Comparison of ENCODE assay signal across 16 mouse cellular contexts in genomic region chr2:158670571-158670970, GRCm38 (mm10). TPM values are rescaled to one million over a fixed set of nuclear protein-coding genes. Genes with fewer than 3 reads are reported as not detected.
A peak's percentile ranks its signal among the peaks of the same experiment; 100 is the strongest.
DNase-seq lines count a peak whose midpoint lies in the region; ATAC-seq and TF ChIP-seq lines count a peak whose summit lies in the region.
"Had no signal": no experiment of that assay in that cellular context is flagged by ENCODE, and none has a peak within 500 bp of the region (broad histone marks: within the 10 kb centered on the region; RNA-seq: fewer than 3 reads in every experiment).

No protein-coding gene starts in this region.

- TF ChIP-seq EP300 in CH12.LX (IDR thresholded peaks at IDR 0.05; ENCODE audit: low read length) = no peak

- peak overlapping the region; percentile 83; the same call in 1 of the 2 replicates for H3K27ac ChIP-seq in CH12.LX (ENCODE audit: insufficient read depth, low read depth)
- H3K27ac ChIP-seq in forebrain, embryonic 11.5 days (ENCODE audit: low read depth, low read length) = no peak overlapping the region
- H3K27ac ChIP-seq: embryonic facial prominence, embryonic 12.5 days; forebrain, embryonic 15.5 days; heart, embryonic 15.5 days; intestine, embryonic 15.5 days; neural tube, embryonic 13.5 days had no signal

- whole genome bisulfite sequencing in lung, adult 2 months = 53% methylated on average over 10 of the region's 10 CpGs
- WGBS in forebrain, embryonic 11.5 days = 33% methylated on average over 10 of the region's 10 CpGs

- peaks cover 5 to 60% of the 10 kb centered on the region in 2 experiments for H3K36me3 ChIP-seq in CH12.LX (replicated peaks in 1 of 2; ENCODE audit: control insufficient read depth in 1 of 2, insufficient read depth in 1 of 2, low read length in 1 of 2)
- H3K36me3 ChIP-seq in forebrain, embryonic 11.5 days (ENCODE audit: control insufficient read depth, insufficient read depth, low read length) = no peaks in the 10 kb centered on the region
- H3K36me3 ChIP-seq: embryonic facial prominence, embryonic 12.5 days; forebrain, embryonic 15.5 days; heart, embryonic 15.5 days; intestine, embryonic 15.5 days; neural tube, embryonic 13.5 days had no signal

- no peak for TF ChIP-seq RAD21 in CH12.LX (IDR thresholded peaks at IDR 0.05; ENCODE audit: low read depth, low read length)

- in situ Hi-C loops in CH12.LX (cut with MboI; ENCODE audit: low pct_ligation_motif_present, low pct_unique_long_range_greater_than_20kb, low sequenced_read_pairs) = no loop called here

- peak overlapping the region; percentile 87 for H3K4me2 ChIP-seq in CH12.LX (ENCODE audit: insufficient read depth, low read depth, poor library complexity, severe bottlenecking)
- H3K4me2 ChIP-seq in forebrain, embryonic 11.5 days (ENCODE audit: low read depth, low read length, severe bottlenecking) = no peak overlapping the region
- H3K4me2 ChIP-seq: embryonic facial prominence, embryonic 12.5 days; forebrain, embryonic 15.5 days; intestine, embryonic 15.5 days; neural tube, embryonic 13.5 days had no signal

- no peak for DNase-seq in lung, adult 2 months
- no peak for DNase-seq in lung, postnatal 14 days
- DNase-seq in CH12.LX (ENCODE audit: extremely low read depth) = no peak
- DNase-seq in embryo, embryonic 10.5 days (ENCODE audit: low spot score) = peak; percentile 65
- DNase-seq in kidney, postnatal 10 days = peak; percentile 59
- no peak for DNase-seq in adrenal gland, adult (ENCODE audit: inconsistent age in 2 of 2, low spot score in 1 of 2)
- no peak for DNase-seq in forebrain, embryonic 11.5 days (ENCODE audit: low spot score)
- DNase-seq: adrenal gland, postnatal 36 days; cerebellum, adult 11 months; gastrocnemius, postnatal 36 days; liver had no signal

- no peak for TF ChIP-seq CTCF in lung, adult 2 months (IDR thresholded peaks at IDR 0.05; ENCODE audit: insufficient read depth, low read length)
- no peak for TF ChIP-seq CTCF in CH12.LX (conservative IDR thresholded peaks at IDR 0.05 in 1 of 2, IDR thresholded peaks at IDR 0.05 in 1 of 2; ENCODE audit: low read depth in 2 of 2, low read length in 2 of 2)

- ATAC-seq in forebrain, embryonic 11.5 days (replicated peaks; ENCODE audit: low FRiP score) = no peak
- ATAC-seq: forebrain, embryonic 15.5 days; intestine, embryonic 15.5 days had no signal

- no peaks in the 10 kb centered on the region for H3K27me3 ChIP-seq in CH12.LX (replicated peaks)
- peaks cover 26% of the 10 kb centered on the region for H3K27me3 ChIP-seq in forebrain, embryonic 11.5 days (ENCODE audit: control insufficient read depth, insufficient read depth, low read length)

- dilution Hi-C loops in CH12.LX (cut with MboI; ENCODE audit: extremely low pct_ligation_motif_present, extremely low pct_unique_long_range_greater_than_20kb, low sequenced_read_pairs) = no loop called here

- H3K9ac ChIP-seq in CH12.LX (ENCODE audit: insufficient read depth, low read depth) = no peak overlapping the region; the same call in 1 of the 2 replicates
- no peak overlapping the region for H3K9ac ChIP-seq in forebrain, embryonic 11.5 days (ENCODE audit: low read length)
- H3K9ac ChIP-seq: embryonic facial prominence, embryonic 12.5 days; forebrain, embryonic 15.5 days; heart, embryonic 15.5 days; intestine, embryonic 15.5 days; neural tube, embryonic 13.5 days had no signal

- peaks cover 31% of the 10 kb centered on the region for H3K4me1 ChIP-seq in lung, adult 2 months (ENCODE audit: control insufficient read depth, insufficient read depth, low read length)
- H3K4me1 ChIP-seq in CH12.LX (ENCODE audit: control insufficient read depth in 1 of 2, insufficient read depth in 2 of 2) = peaks cover 24 to 63% of the 10 kb centered on the region in 2 experiments
- peaks cover 15% of the 10 kb centered on the region for H3K4me1 ChIP-seq in forebrain, embryonic 11.5 days (replicated peaks; ENCODE audit: control insufficient read depth, insufficient read depth, low read length)

- H3K79me2 ChIP-seq in CH12.LX (replicated peaks; ENCODE audit: control insufficient read depth, extremely low read depth, insufficient read depth, poor library complexity, severe bottlenecking) = peaks cover 85% of the 10 kb centered on the region

- H3K4me3 ChIP-seq in lung, adult 2 months (replicated peaks; ENCODE audit: extremely low read depth, low read depth, low read length) = peak overlapping the region; percentile 2
- H3K4me3 ChIP-seq in CH12.LX (replicated peaks in 1 of 3; ENCODE audit: low read depth in 2 of 3, low read length in 2 of 3, poor library complexity in 1 of 3) = peak overlapping the region; percentile 85 to 97 (median 96)
- no peak overlapping the region for H3K4me3 ChIP-seq in forebrain, embryonic 11.5 days (ENCODE audit: low read depth, low read length)
- H3K4me3 ChIP-seq: embryonic facial prominence, embryonic 12.5 days; forebrain, embryonic 15.5 days; heart, embryonic 15.5 days; intestine, embryonic 15.5 days; neural tube, embryonic 13.5 days had no signal

- H3K9me3 ChIP-seq in CH12.LX (replicated peaks; ENCODE audit: low read length) = peaks cover 8% of the 10 kb centered on the region
- H3K9me3 ChIP-seq in forebrain, embryonic 11.5 days (ENCODE audit: control insufficient read depth, low read length) = no peaks in the 10 kb centered on the region
- H3K9me3 ChIP-seq: embryonic facial prominence, embryonic 12.5 days; forebrain, embryonic 15.5 days; heart, embryonic 15.5 days; intestine, embryonic 15.5 days; neural tube, embryonic 13.5 days had no signal

- TF ChIP-seq POLR2A in lung, adult 2 months (IDR thresholded peaks at IDR 0.05; ENCODE audit: borderline replicate concordance, extremely low read depth, low read depth, low read length) = no peak
- TF ChIP-seq POLR2A in CH12.LX (IDR thresholded peaks at IDR 0.05; ENCODE audit: low read depth, low read length) = no peak

TF ChIP-seq in CH12.LX, 34 proteins besides CTCF, POLR2A, EP300 and RAD21:
- TF ChIP-seq CHD2 (IDR thresholded peaks at IDR 0.05; ENCODE audit: low read length) = no peak
- TF ChIP-seq SMC3 (IDR thresholded peaks at IDR 0.05; ENCODE audit: low read depth, low read length) = no peak
- no peak for TF ChIP-seq MYC (IDR thresholded peaks at IDR 0.05; ENCODE audit: low read depth, low read length)
- TF ChIP-seq TCF12 (IDR thresholded peaks at IDR 0.05; ENCODE audit: low read depth, low read length) = 0 out of 2 replicates have a peak, but pooled peaks have one; percentile 7
- no peak; the same call in 1 of the 2 replicates for TF ChIP-seq MXI1 (IDR thresholded peaks at IDR 0.05; ENCODE audit: low read depth, low read length)
- no peak for TF ChIP-seq ZNF384 (IDR thresholded peaks at IDR 0.05; ENCODE audit: low read depth, low read length)
- no peak for TF ChIP-seq MAX (IDR thresholded peaks at IDR 0.05; ENCODE audit: low read length)
- TF ChIP-seq MAFK (IDR thresholded peaks at IDR 0.05; ENCODE audit: insufficient replicate concordance, low read length) = no peak
- TF ChIP-seq PAX5 (IDR thresholded peaks at IDR 0.05; ENCODE audit: low read length) = no peak
- TF ChIP-seq USF1 (IDR thresholded peaks at IDR 0.05; ENCODE audit: low read depth, low read length) = no peak
- no peak for TF ChIP-seq ZC3H11A (IDR thresholded peaks at IDR 0.05; ENCODE audit: low read depth, low read length)
- no peak for TF ChIP-seq KAT2A (IDR thresholded peaks at IDR 0.05; ENCODE audit: insufficient replicate concordance, low read length)
- no peak for TF ChIP-seq USF2 (conservative IDR thresholded peaks at IDR 0.05; ENCODE audit: low read depth, low read length)
- TF ChIP-seq UBTF (IDR thresholded peaks at IDR 0.05; ENCODE audit: low read depth, low read length) = 0 out of 2 replicates have a peak, but pooled peaks have one; percentile 19
- TF ChIP-seq JUN (IDR thresholded peaks at IDR 0.05; ENCODE audit: insufficient read depth, low read depth, low read length) = no peak
- no peak for TF ChIP-seq JUND (conservative IDR thresholded peaks at IDR 0.05; ENCODE audit: low read depth, low read length)
- TF ChIP-seq POLR2AphosphoS2 (IDR thresholded peaks at IDR 0.05; ENCODE audit: low read depth, low read length) = 0 out of 2 replicates have a peak, but pooled peaks have one; percentile 7

RNA-seq across cellular contexts. Expression of gene Ppp1r16b, which starts 5.4 kb away (rescaled TPM):
- polyA plus RNA-seq in lung, adult 2 months (2012; rRNA removed) = 31.6 and 43.5 TPM in 2 replicates
- total RNA-seq in CH12.LX (2012; rRNA removed) (49.3 and 52.0 TPM in 2 replicates), CH12.LX (2014; rRNA removed) (28.9 and 37.7 TPM in 2 replicates)
- polyA plus RNA-seq in CH12.LX (2012; ENCODE audit: insufficient read length, low read depth) = 49.4 and 55.7 TPM in 2 replicates
- 2.8 TPM in 2 replicates for polyA plus RNA-seq in forebrain, embryonic 11.5 days (2014; fragmentation: Nextera tagmentation; extraction: Ambion mirVana)

RNA-seq across cellular contexts. Expression of gene Actr5, which starts 45.9 kb away (rescaled TPM):
- polyA plus RNA-seq in lung, adult 2 months (2012; rRNA removed) = 8.1 and 9.0 TPM in 2 replicates
- total RNA-seq in CH12.LX (2012; rRNA removed) (20.3 and 24.0 TPM in 2 replicates), CH12.LX (2014; rRNA removed) (13.9 and 14.4 TPM in 2 replicates)
- polyA plus RNA-seq in CH12.LX (2012; ENCODE audit: insufficient read length, low read depth) = 14.6 and 19.8 TPM in 2 replicates
- polyA plus RNA-seq in forebrain, embryonic 11.5 days (2014; fragmentation: Nextera tagmentation; extraction: Ambion mirVana) = 20.6 and 20.7 TPM in 2 replicates

Comparison
In these comparisons a context has a peak if more than half of its experiments do, and no peak if none do; other contexts are left out.
1. DNase-seq: peak in embryo, embryonic 10.5 days (single experiment) and kidney, postnatal 10 days (single experiment); none in lung, adult 2 months (single experiment), lung, postnatal 14 days (single experiment), CH12.LX (single experiment), adrenal gland, adult (0 of 2) and forebrain, embryonic 11.5 days (single experiment).